Mouse (Mus musculus): ENCODE data around the gene Neurl3. TPM values are rescaled to one million over a fixed set of nuclear protein-coding genes. Genes with fewer than 3 reads are reported as not detected.

The Neurl3 gene
- total and polyA plus RNA-seq, 3 experiments: 0.08 to 0.09 (median 0.08) TPM

GRCm38 (mm10) chr1:36251426-36251825, 23.1 kb downstream of the Neurl3 start:
- DNase-seq (ENCODE audit: extremely low read depth): no peak
- no peak overlapping the region for H3K4me2 ChIP-seq (ENCODE audit: insufficient read depth, low read depth, poor library complexity, severe bottlenecking)
- H3K27ac ChIP-seq (ENCODE audit: insufficient read depth, low read depth): no peak overlapping the region
- peaks cover 8% of the 10 kb centered on the region for H3K9me3 ChIP-seq (replicated peaks; ENCODE audit: low read length)
- peaks cover 3% of the 10 kb centered on the region for H3K27me3 ChIP-seq (replicated peaks)
- TF ChIP-seq NELFE (IDR thresholded peaks at IDR 0.05; ENCODE audit: low read depth, low read length) (no peak), RCOR1 (conservative IDR thresholded peaks at IDR 0.05; ENCODE audit: low read depth, low read length) (no peak), JUND (conservative IDR thresholded peaks at IDR 0.05; ENCODE audit: low read depth, low read length) (no peak), ZNF384 (IDR thresholded peaks at IDR 0.05; ENCODE audit: low read depth, low read length) (no peak), HCFC1 (IDR thresholded peaks at IDR 0.05; ENCODE audit: low read depth, low read length) (no peak), NRF1 (IDR thresholded peaks at IDR 0.05; ENCODE audit: low read depth, low read length) (no peak), TCF12 (IDR thresholded peaks at IDR 0.05; ENCODE audit: low read depth, low read length) (no peak), UBTF (IDR thresholded peaks at IDR 0.05; ENCODE audit: low read depth, low read length) (no peak), ZC3H11A (IDR thresholded peaks at IDR 0.05; ENCODE audit: low read depth, low read length) (no peak), POLR2AphosphoS2 (IDR thresholded peaks at IDR 0.05; ENCODE audit: low read depth, low read length) (no peak), MXI1 (IDR thresholded peaks at IDR 0.05; ENCODE audit: low read depth, low read length) (no peak)
- dilution Hi-C loops (cut with MboI; ENCODE audit: extremely low pct_ligation_motif_present, extremely low pct_unique_long_range_greater_than_20kb, low sequenced_read_pairs) (no loop called here), in situ Hi-C loops (cut with MboI; ENCODE audit: low pct_ligation_motif_present, low pct_unique_long_range_greater_than_20kb, low sequenced_read_pairs) (loop anchor here (25.0 kb wide), 1 partner anchor 414 kb away; no protein-coding TSS in a partner anchor)
- no peaks in the 10 kb centered on the region for H3K36me3 ChIP-seq (replicated peaks in 1 of 2; ENCODE audit: control insufficient read depth in 1 of 2, insufficient read depth in 1 of 2, low read length in 1 of 2)
- H3K79me2 ChIP-seq (replicated peaks; ENCODE audit: control insufficient read depth, extremely low read depth, insufficient read depth, poor library complexity, severe bottlenecking): no peaks in the 10 kb centered on the region
- H3K4me1 ChIP-seq (ENCODE audit: control insufficient read depth in 1 of 2, insufficient read depth in 2 of 2): peaks cover 10 to 45% of the 10 kb centered on the region in 2 experiments
- H3K9ac ChIP-seq (ENCODE audit: insufficient read depth, low read depth): no peak overlapping the region
- no peak overlapping the region for H3K4me3 ChIP-seq (replicated peaks in 1 of 3; ENCODE audit: low read depth in 2 of 3, low read length in 2 of 3, poor library complexity in 1 of 3)

- no peak overlapping the region for H3K4me3 ChIP-seq (replicated peaks in 1 of 3; ENCODE audit: low read depth in 2 of 3, low read length in 2 of 3, poor library complexity in 1 of 3)
- no peak overlapping the region for H3K27ac ChIP-seq (ENCODE audit: insufficient read depth, low read depth)
- TF ChIP-seq JUND (conservative IDR thresholded peaks at IDR 0.05; ENCODE audit: low read depth, low read length) (no peak), USF2 (conservative IDR thresholded peaks at IDR 0.05; ENCODE audit: low read depth, low read length) (no peak), MYC (IDR thresholded peaks at IDR 0.05; ENCODE audit: low read depth, low read length) (no peak), ZKSCAN1 (IDR thresholded peaks at IDR 0.05; ENCODE audit: borderline replicate concordance, low read depth, low read length) (no peak)
- DNase-seq (ENCODE audit: extremely low read depth): no peak
- in situ Hi-C loops (cut with MboI; ENCODE audit: low pct_ligation_motif_present, low pct_unique_long_range_greater_than_20kb, low sequenced_read_pairs) (no loop called here), dilution Hi-C loops (cut with MboI; ENCODE audit: extremely low pct_ligation_motif_present, extremely low pct_unique_long_range_greater_than_20kb, low sequenced_read_pairs) (no loop called here)
- H3K9me3 ChIP-seq (replicated peaks; ENCODE audit: low read length): no peaks in the 10 kb centered on the region
- no peaks in the 10 kb centered on the region for H3K27me3 ChIP-seq (replicated peaks)
- no peak overlapping the region for H3K4me2 ChIP-seq (ENCODE audit: insufficient read depth, low read depth, poor library complexity, severe bottlenecking)
- no peaks in the 10 kb centered on the region for H3K36me3 ChIP-seq (replicated peaks in 1 of 2; ENCODE audit: control insufficient read depth in 1 of 2, insufficient read depth in 1 of 2, low read length in 1 of 2)
- H3K9ac ChIP-seq (ENCODE audit: insufficient read depth, low read depth): no peak overlapping the region
- H3K79me2 ChIP-seq (replicated peaks; ENCODE audit: control insufficient read depth, extremely low read depth, insufficient read depth, poor library complexity, severe bottlenecking): peaks cover 19% of the 10 kb centered on the region
- H3K4me1 ChIP-seq (ENCODE audit: control insufficient read depth in 1 of 2, insufficient read depth in 2 of 2): peaks cover 3 to 38% of the 10 kb centered on the region in 2 experiments; a peak in 2 of 4 replicates
Observed at GRCm38 (mm10) chr1:36246688-36247087, 27.8 kb downstream of the Neurl3 start.

- Histone ChIP-seq H3K27ac (ENCODE audit: insufficient read depth, low read depth) (no peak overlapping the region), H3K36me3 (replicated peaks in 1 of 2; ENCODE audit: control insufficient read depth in 1 of 2, insufficient read depth in 1 of 2, low read length in 1 of 2) (peaks cover 0 to 6% of the 10 kb centered on the region in 2 experiments), H3K9me3 (replicated peaks; ENCODE audit: low read length) (no peaks in the 10 kb centered on the region), H3K9ac (ENCODE audit: insufficient read depth, low read depth) (no peak overlapping the region), H3K27me3 (replicated peaks) (no peaks in the 10 kb centered on the region), H3K4me2 (ENCODE audit: insufficient read depth, low read depth, poor library complexity, severe bottlenecking) (no peak overlapping the region), H3K79me2 (replicated peaks; ENCODE audit: control insufficient read depth, extremely low read depth, insufficient read depth, poor library complexity, severe bottlenecking) (peaks cover 37% of the 10 kb centered on the region), H3K4me3 (replicated peaks in 1 of 3; ENCODE audit: low read depth in 2 of 3, low read length in 2 of 3, poor library complexity in 1 of 3) (no peak overlapping the region), H3K4me1 (ENCODE audit: control insufficient read depth in 1 of 2, insufficient read depth in 2 of 2) (peaks cover 9 to 40% of the 10 kb centered on the region in 2 experiments)
- in situ Hi-C loops (cut with MboI; ENCODE audit: low pct_ligation_motif_present, low pct_unique_long_range_greater_than_20kb, low sequenced_read_pairs) (no loop called here), dilution Hi-C loops (cut with MboI; ENCODE audit: extremely low pct_ligation_motif_present, extremely low pct_unique_long_range_greater_than_20kb, low sequenced_read_pairs) (no loop called here)
- DNase-seq (ENCODE audit: extremely low read depth): no peak
- TF ChIP-seq MXI1 (IDR thresholded peaks at IDR 0.05; ENCODE audit: low read depth, low read length) (no peak), ZNF384 (IDR thresholded peaks at IDR 0.05; ENCODE audit: low read depth, low read length) (no peak), IRF4 (IDR thresholded peaks at IDR 0.05; ENCODE audit: low read depth, low read length) (no peak), CHD1 (IDR thresholded peaks at IDR 0.05; ENCODE audit: low read depth, low read length) (no peak), SIN3A (IDR thresholded peaks at IDR 0.05; ENCODE audit: low read length) (no peak), MAX (IDR thresholded peaks at IDR 0.05; ENCODE audit: low read length) (no peak), KAT2A (IDR thresholded peaks at IDR 0.05; ENCODE audit: insufficient replicate concordance, low read length) (no peak), POLR2A (IDR thresholded peaks at IDR 0.05; ENCODE audit: low read depth, low read length) (no peak)
Observed at GRCm38 (mm10) chr1:36244828-36245215, 29.7 kb downstream of the Neurl3 start.
